Mouse (Mus musculus): ENCODE results near the gene Exoc6b.

DNA sequence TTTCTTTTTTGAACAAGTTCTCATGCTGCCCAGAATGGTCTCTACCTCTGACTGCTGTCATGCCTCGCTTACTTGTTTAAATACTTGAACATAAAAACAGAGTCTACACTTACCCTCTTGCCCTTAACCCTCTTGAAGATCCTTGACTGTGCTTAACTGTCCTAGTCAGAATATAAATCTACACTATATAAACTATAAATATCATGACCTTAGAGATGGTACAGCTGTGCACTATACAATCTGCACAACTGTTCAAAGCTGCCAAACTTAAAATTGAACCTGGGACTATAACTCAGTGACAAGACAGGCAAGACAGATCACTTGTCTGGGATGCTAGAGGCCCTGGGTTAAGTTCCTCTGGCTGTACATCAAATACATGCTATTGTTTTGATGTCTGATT, 11.7 kb downstream of the Exoc6b start:
- no peak for TF ChIP-seq CTCF (IDR thresholded peaks at IDR 0.05; ENCODE audit: low read depth, low read length)
- TF ChIP-seq GATA1 (IDR thresholded peaks at IDR 0.05; ENCODE audit: borderline replicate concordance, low read length): no peak
- no peak for TF ChIP-seq POLR2AphosphoS5 (IDR thresholded peaks at IDR 0.05; ENCODE audit: insufficient replicate concordance, low read depth, low read length)

Measured in G1E (cell line).